Mouse (Mus musculus) spleen, postnatal 14 days (tissue): ENCODE data around the gene Mrpl23.

ENCODE experiments used
- DNase-seq, 2 experiments: peaks; one replicate each; pipeline ENCODE4 v3.0.0; 2021 to 2022; ENCODE audit warnings: low spot score in 2 of 2

The Mrpl23 gene

DNA sequence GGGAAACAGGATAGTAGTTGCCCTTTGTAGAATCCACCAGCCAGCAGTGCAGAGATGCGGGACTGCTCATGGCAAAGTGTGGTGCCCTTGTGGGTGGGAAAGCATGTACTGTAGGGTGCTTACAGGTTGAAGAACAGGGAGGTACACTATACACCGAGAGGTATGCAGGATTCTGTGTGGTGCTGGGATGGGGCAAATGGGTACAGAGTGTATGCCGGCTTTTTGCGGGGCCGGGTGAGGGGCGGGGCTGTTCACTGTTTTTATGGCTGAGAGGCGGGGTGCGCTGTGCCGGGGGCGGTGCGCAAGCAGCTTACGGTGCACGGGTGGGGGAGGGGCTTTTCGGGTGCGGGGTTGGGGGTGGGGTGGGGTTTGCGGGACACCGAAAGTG is at the start of gene Mrpl23:
Gene Mrpl23, plus strand, starts transcription at position 16 of the 388 bp plus-strand sequence.
- DNase-seq: no peak

- DNase-seq: no peak
These were observed 49.4 kb upstream of the Mrpl23 start for GRCm38 (mm10) chr7:142483136-142483535.

GRCm38 (mm10) chr7:142484780-142485179 is 47.7 kb upstream of the Mrpl23 start:
- DNase-seq: no peak

- DNase-seq: no peak
These were observed 45.7 kb upstream of the Mrpl23 start for GRCm38 (mm10) chr7:142486751-142487162.

GRCm38 (mm10) chr7:142487341-142487859 is 45.1 kb upstream of the Mrpl23 start:
- no peak for DNase-seq

- DNase-seq: no peak
These were observed 44.4 kb upstream of the Mrpl23 start for GRCm38 (mm10) chr7:142488053-142488452.

DNA sequence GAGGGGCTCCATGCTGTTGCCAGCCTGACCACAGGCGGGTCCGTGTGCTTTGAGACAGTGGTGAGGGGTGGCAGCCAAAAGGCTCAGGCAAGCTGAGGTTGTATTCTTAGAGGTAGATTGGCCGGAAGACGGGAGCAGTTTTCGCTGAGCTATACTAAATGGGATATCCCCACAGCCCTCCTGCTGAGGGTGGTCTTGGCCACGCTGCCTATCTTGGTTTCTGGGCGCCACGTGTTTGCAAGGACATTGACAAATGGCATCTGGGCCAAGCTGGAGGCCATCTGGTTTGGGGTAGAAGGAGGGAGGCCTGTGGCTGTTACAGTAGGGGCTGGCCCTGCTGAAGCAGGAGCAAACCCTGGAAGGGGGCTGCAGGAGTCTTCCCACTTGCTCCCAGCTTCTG is 39.0 kb upstream of the Mrpl23 start:
- DNase-seq: no peak

- DNase-seq: no peak
These were observed 36.3 kb upstream of the Mrpl23 start for GRCm38 (mm10) chr7:142496158-142496557.

DNA sequence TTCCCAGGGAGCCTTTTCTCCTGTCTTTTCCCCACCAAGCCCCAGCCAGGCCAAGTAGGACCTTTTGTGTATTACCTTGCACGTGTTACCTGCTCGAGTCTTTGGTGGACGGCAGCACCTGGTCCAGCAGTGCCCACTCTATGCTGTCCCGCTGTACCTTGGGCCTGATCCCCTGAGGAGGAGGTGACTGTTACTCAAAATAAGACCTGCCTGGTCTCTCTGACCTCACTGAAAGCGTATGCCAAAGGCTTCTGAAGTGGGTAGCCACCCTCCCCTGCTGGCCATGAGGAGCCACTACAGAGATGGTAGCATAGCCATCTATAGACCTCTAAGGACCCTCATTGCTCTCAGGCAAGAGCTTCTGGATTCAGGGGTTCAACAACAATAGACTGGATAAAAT is 35.7 kb upstream of the Mrpl23 start:
- no peak for DNase-seq

DNA sequence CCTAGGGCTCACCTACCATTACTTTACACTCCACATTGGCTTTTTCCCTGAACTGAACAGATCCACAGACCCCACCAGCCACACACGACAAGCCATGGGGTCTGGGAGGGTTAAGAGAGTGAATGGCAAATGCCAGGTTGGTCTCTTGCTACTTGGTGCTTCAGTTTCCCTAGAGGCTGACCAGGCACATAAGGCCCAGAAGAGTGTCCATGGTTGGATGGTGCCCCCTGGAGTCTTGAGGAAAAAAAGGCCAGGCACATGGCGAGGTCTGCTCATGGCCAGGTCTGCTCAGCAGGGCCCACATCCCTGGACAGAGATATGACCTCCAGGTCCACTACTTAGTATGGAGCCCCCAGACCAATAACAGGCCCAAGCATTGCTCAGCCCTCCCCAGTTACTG is 34.7 kb upstream of the Mrpl23 start:
- no peak for DNase-seq

DNA sequence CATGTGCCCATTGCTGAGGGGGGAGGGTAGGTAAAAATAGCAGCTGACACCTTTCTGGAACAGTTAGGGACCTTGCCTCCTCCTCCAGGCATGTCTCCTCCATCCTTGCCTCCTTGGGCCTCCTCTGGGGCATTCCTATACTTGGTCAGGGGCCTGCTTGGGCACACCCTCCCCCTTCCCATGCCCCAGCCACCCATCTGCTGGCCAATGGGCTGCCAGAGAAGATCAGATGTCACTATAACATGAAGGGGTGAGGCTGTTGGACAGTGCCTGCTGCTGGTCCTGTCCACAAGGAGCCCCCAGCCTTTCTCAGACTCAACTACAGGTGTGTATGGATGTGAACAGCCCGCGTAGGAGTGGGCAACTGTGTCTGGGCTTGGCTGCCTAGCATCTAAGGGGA is 33.9 kb upstream of the Mrpl23 start, which contains the start of gene Tnnt3:
Gene Tnnt3, plus strand, starts transcription at position 262 of the 400 bp plus-strand sequence.
- no peak for DNase-seq

GRCm38 (mm10) chr7:142499010-142499721 is 33.3 kb upstream of the Mrpl23 start:
- no peak for DNase-seq

- no peak for DNase-seq
These were observed 32.5 kb upstream of the Mrpl23 start for GRCm38 (mm10) chr7:142500032-142500431.

DNA sequence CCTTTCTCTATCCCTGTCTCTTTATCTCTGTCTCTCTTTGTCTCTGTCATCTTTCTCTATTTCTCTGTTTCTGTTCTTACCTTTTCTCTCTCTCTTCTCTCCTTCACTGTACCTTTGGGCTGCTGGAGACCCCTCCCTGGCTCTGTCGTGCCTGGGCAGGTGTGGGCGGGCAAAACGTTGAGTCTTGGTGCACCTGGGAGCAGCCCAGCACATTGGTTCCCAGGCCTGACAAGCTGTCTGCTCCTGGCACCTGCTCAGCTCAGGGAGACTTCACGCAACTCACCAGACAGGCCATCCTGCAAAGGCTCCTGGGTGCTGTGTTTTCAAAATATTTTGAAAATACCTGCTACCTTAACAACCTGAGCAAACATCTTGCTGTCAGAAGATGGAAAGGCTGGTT is 29.3 kb upstream of the Mrpl23 start:
- DNase-seq: no peak

- DNase-seq: no peak
These were observed 26.5 kb upstream of the Mrpl23 start for GRCm38 (mm10) chr7:142505942-142506341.

DNA sequence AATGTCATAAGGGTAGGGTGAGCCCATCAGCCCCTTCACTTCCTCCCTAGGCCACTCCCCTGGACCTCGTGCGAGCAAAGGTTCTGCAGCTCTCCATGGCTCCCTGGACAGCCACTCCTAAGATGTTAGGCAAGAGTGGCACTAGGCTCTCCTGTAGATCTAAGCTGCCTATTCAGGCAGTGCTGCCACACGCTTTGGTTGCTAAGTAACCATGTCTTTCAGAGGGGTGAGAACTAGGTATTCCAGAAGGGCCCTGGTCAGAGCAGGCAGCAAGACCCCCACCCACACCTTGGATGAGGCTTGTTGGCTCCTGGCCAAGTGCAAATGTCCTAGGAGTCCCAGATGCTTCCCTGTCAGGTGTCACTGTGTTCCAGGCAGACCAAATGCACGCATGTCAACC is 26.0 kb upstream of the Mrpl23 start:
- no peak for DNase-seq

GRCm38 (mm10) chr7:142507453-142507852 is 25.0 kb upstream of the Mrpl23 start:
- no peak for DNase-seq

DNA sequence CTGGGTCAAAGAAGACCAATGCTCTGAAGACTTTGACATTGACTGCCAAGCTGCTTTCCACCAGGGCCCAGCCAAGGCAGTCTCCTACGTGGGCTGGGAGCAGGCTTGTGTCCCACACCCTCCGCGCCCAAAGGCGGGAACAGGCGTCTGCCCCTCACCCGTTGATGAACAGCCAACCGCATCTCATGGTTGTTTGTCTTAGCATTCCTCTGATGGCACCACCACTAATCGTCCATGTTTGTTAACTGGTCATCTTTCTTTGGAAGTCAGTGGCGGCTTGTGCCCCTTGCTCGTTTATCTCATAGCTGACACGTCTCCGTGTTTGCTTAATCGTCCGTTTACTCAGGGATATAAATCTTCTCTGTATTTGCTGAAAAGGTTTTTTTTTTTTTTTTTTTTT is 23.0 kb upstream of the Mrpl23 start:
- no peak for DNase-seq

DNA sequence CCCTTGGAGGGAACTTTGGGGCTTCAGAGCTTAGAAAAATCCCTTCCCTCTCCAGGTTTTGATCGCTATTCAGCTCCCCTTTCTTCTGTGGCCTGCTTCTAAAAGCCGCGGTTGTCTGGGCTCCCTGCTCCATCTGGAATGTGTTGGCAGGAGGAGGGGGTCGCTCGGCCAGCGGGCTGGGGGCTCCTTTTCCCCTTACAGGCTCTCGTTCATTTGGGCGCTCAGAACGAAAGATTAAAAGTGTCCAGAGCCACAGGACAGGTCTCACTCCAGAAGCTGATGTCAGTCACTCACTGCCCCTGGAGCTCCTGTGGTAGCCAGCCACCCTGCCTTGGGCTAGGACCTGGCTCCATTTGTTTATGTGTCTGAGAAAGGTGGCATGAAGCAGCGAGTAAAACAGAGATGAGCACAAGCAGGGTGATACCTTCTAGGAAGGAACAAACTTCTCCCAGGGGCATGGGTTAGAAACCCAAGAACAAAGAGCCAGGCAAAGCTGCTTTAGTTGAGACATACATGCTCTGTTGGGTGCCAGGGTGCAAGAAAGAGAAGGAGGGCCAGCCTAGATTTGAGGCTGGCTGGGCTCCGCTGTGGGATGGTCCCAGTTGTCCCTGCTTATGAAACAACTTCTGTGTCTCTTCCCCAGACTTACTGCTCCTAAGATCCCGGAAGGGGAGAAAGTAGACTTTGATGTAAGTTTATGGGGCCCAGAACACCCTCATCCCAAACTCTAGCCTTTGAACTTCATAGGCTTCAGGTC is 22.3 kb upstream of the Mrpl23 start:
- no peak for DNase-seq

DNA sequence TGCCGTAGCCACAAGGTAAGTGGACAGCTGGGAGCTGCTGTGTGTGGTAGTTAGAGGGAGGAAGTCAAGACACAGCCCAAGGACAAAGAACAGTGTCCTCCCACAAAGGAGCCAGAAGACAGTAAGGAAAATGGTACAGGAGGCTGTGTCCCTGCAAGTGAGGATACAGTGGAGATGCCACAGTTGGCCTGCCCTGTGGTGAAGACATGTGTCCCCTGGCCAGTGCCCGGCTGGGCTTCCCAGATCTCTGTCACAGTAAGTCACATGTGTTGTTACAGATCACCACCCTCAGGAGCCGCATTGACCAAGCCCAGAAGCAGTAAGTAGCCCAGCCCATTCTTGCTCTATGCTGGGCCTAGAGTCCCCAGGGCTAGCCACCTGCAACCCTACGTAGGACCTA is 18.4 kb upstream of the Mrpl23 start:
- no peak for DNase-seq

DNA sequence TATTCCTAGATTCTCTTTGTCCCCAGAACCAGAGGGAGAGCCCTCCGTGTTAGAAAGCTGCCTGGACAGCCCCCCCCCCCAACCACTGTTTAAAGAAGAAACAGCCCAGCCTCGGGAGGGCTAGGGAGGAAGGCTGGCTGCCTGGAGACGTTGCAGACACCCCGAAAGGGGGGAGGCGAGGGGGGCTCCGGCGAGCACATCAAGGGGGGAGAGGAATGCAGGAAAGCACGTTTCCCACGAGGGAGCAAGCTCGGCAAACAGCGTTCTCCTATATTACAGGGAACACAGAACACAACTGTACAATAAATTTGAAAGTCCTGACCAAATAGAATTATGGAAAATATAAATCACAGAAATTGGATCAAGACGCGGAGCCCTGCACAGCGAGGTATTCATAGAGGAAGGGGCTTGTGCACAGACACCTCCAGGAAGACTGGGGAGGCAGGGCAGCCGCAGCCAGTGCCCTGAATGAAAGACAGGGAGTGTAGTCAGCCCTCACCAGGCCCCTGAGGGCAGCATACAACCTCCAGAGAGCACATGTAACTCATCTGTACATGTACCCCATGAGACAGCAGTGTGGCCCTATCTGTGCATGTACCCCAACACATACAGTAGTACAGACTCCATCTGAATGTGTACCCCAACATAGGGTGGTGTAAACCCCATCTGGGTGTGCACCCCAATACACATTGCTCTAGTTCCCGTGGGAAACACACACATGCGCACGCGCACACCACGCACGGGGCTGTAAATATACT is 16.1 kb upstream of the Mrpl23 start:
- no peak for DNase-seq

- no peak for DNase-seq
These were observed 15.0 kb upstream of the Mrpl23 start for GRCm38 (mm10) chr7:142517531-142517930.
